8 mouse cellular contexts compared by ENCODE assay signal in genomic region chr5:135286185-135286584, GRCm38 (mm10). TPM values are rescaled to one million over a fixed set of nuclear protein-coding genes. Genes with fewer than 3 reads are reported as not detected.
DNase-seq lines count a peak whose midpoint lies in the region; ATAC-seq and TF ChIP-seq lines count a peak whose summit lies in the region.

No protein-coding gene starts in this region.

- peak; percentile 81 to 95 for TF ChIP-seq CTCF in CH12.LX (conservative IDR thresholded peaks at IDR 0.05 in 1 of 2, IDR thresholded peaks at IDR 0.05 in 1 of 2; ENCODE audit: low read depth in 2 of 2, low read length in 2 of 2)

- H3K27me3 ChIP-seq in CH12.LX (replicated peaks): peaks cover 60% of the 10 kb centered on the region
- H3K27me3 ChIP-seq in forebrain, embryonic 12.5 days: no peaks in the 10 kb centered on the region
- H3K27me3 ChIP-seq in lung, embryonic 15.5 days: no peaks in the 10 kb centered on the region

- dilution Hi-C loops in CH12.LX (cut with MboI; ENCODE audit: extremely low pct_ligation_motif_present, extremely low pct_unique_long_range_greater_than_20kb, low sequenced_read_pairs): no loop called here

- intact Hi-C loops in heart, postnatal 14 days (cut with DNase I): loop anchor here (1.0 to 5.0 kb wide), 2 partner anchors 50 to 169 kb away; no protein-coding TSS in a partner anchor

- H3K79me2 ChIP-seq in CH12.LX (replicated peaks; ENCODE audit: control insufficient read depth, extremely low read depth, insufficient read depth, poor library complexity, severe bottlenecking): no peaks in the 10 kb centered on the region

- in situ Hi-C loops in CH12.LX (cut with MboI; ENCODE audit: low pct_ligation_motif_present, low pct_unique_long_range_greater_than_20kb, low sequenced_read_pairs): loop anchor here (5.0 kb wide), 2 partner anchors 49 to 169 kb away; no protein-coding TSS in a partner anchor

- TF ChIP-seq POLR2A in CH12.LX (IDR thresholded peaks at IDR 0.05; ENCODE audit: low read depth, low read length): no peak

- H3K4me1 ChIP-seq in CH12.LX (ENCODE audit: control insufficient read depth in 1 of 2, insufficient read depth in 2 of 2): no peaks in the 10 kb centered on the region
- H3K4me1 ChIP-seq in forebrain, embryonic 12.5 days: peaks cover 2% of the 10 kb centered on the region
- H3K4me1 ChIP-seq in lung, embryonic 15.5 days: no peaks in the 10 kb centered on the region

- WGBS in forebrain, embryonic 12.5 days: 1% methylated on average over 6 of the region's 6 CpGs
- WGBS in lung, embryonic 15.5 days: under 1% methylated on average over 6 of the region's 6 CpGs

- peak; percentile 60 for DNase-seq in CH12.LX (ENCODE audit: extremely low read depth)
- peak; percentile 80 for DNase-seq in brain, adult 2 months (ENCODE audit: low read depth, low spot score)
- DNase-seq in heart, postnatal 14 days: peak; percentile 83 to 91
- peak; percentile 85 for DNase-seq in layer of hippocampus, adult 11-12 months (ENCODE audit: low spot score)
- peak; percentile 67 for DNase-seq in ovary, postnatal 14 days (ENCODE audit: low spot score)
- peak; percentile 78 for DNase-seq in thymus, postnatal 0 days (ENCODE audit: low spot score)

- peak; percentile 83 for ATAC-seq in forebrain, embryonic 12.5 days (ENCODE audit: low FRiP score)
- 0 out of 2 replicates have a peak, but pooled peaks have one; percentile 59 for ATAC-seq in lung, embryonic 15.5 days (ENCODE audit: borderline replicate concordance, extremely low read depth, low FRiP score, low TSS enrichment)

- no peak overlapping the region for H3K9ac ChIP-seq in CH12.LX (ENCODE audit: insufficient read depth, low read depth)
- H3K9ac ChIP-seq in forebrain, embryonic 12.5 days: no peak overlapping the region
- no peak overlapping the region for H3K9ac ChIP-seq in lung, embryonic 15.5 days

- no peak for TF ChIP-seq EP300 in CH12.LX (IDR thresholded peaks at IDR 0.05; ENCODE audit: low read length)

- H3K4me3 ChIP-seq in CH12.LX (replicated peaks in 1 of 3; ENCODE audit: low read depth in 2 of 3, low read length in 2 of 3, poor library complexity in 1 of 3): no peak overlapping the region
- no peak overlapping the region for H3K4me3 ChIP-seq in forebrain, embryonic 12.5 days (replicated peaks)
- no peak overlapping the region for H3K4me3 ChIP-seq in lung, embryonic 15.5 days

- TF ChIP-seq RAD21 in CH12.LX (IDR thresholded peaks at IDR 0.05; ENCODE audit: low read depth, low read length): peak; percentile 93

- no peaks in the 10 kb centered on the region for H3K36me3 ChIP-seq in CH12.LX (replicated peaks in 1 of 2; ENCODE audit: control insufficient read depth in 1 of 2, insufficient read depth in 1 of 2, low read length in 1 of 2)
- H3K36me3 ChIP-seq in forebrain, embryonic 12.5 days (replicated peaks): no peaks in the 10 kb centered on the region
- no peaks in the 10 kb centered on the region for H3K36me3 ChIP-seq in lung, embryonic 15.5 days

- peaks cover 5% of the 10 kb centered on the region for H3K9me3 ChIP-seq in CH12.LX (replicated peaks; ENCODE audit: low read length)
- no peaks in the 10 kb centered on the region for H3K9me3 ChIP-seq in forebrain, embryonic 12.5 days
- no peaks in the 10 kb centered on the region for H3K9me3 ChIP-seq in lung, embryonic 15.5 days

- H3K27ac ChIP-seq in CH12.LX (ENCODE audit: insufficient read depth, low read depth): no peak overlapping the region
- no peak overlapping the region for H3K27ac ChIP-seq in forebrain, embryonic 12.5 days
- no peak overlapping the region for H3K27ac ChIP-seq in lung, embryonic 15.5 days

- H3K4me2 ChIP-seq in CH12.LX (ENCODE audit: insufficient read depth, low read depth, poor library complexity, severe bottlenecking): no peak overlapping the region
- no peak overlapping the region for H3K4me2 ChIP-seq in forebrain, embryonic 12.5 days
- H3K4me2 ChIP-seq in lung, embryonic 15.5 days: no peak overlapping the region

TF ChIP-seq in CH12.LX, 34 proteins besides CTCF, POLR2A, EP300 and RAD21:
- TF ChIP-seq HCFC1 (IDR thresholded peaks at IDR 0.05; ENCODE audit: low read depth, low read length): no peak
- 0 out of 2 replicates have a peak, but pooled peaks have one; percentile 47 for TF ChIP-seq NELFE (IDR thresholded peaks at IDR 0.05; ENCODE audit: low read depth, low read length)
- peak; percentile 16; the same call in 1 of the 2 replicates for TF ChIP-seq TCF12 (IDR thresholded peaks at IDR 0.05; ENCODE audit: low read depth, low read length)
- no peak for TF ChIP-seq POLR2AphosphoS2 (IDR thresholded peaks at IDR 0.05; ENCODE audit: low read depth, low read length)
- no peak for TF ChIP-seq JUN (IDR thresholded peaks at IDR 0.05; ENCODE audit: insufficient read depth, low read depth, low read length)
- TF ChIP-seq IRF4 (IDR thresholded peaks at IDR 0.05; ENCODE audit: low read depth, low read length): no peak; the same call in 1 of the 2 replicates
- TF ChIP-seq ZMIZ1 (IDR thresholded peaks at IDR 0.05; ENCODE audit: low read depth, low read length): no peak
- TF ChIP-seq ZKSCAN1 (IDR thresholded peaks at IDR 0.05; ENCODE audit: borderline replicate concordance, low read depth, low read length): no peak
- no peak for TF ChIP-seq ELF1 (IDR thresholded peaks at IDR 0.05; ENCODE audit: low read depth, low read length)
- TF ChIP-seq MAFK (IDR thresholded peaks at IDR 0.05; ENCODE audit: insufficient replicate concordance, low read length): no peak
- no peak for TF ChIP-seq GABPA (IDR thresholded peaks at IDR 0.05; ENCODE audit: insufficient replicate concordance, low read depth, low read length)
- TF ChIP-seq CHD1 (IDR thresholded peaks at IDR 0.05; ENCODE audit: low read depth, low read length): no peak
- peak; percentile 84 for TF ChIP-seq SMC3 (IDR thresholded peaks at IDR 0.05; ENCODE audit: low read depth, low read length)
- TF ChIP-seq ZC3H11A (IDR thresholded peaks at IDR 0.05; ENCODE audit: low read depth, low read length): peak; percentile 39
- TF ChIP-seq RCOR1 (conservative IDR thresholded peaks at IDR 0.05; ENCODE audit: low read depth, low read length): no peak
- TF ChIP-seq MAX (IDR thresholded peaks at IDR 0.05; ENCODE audit: low read length): no peak
- no peak for TF ChIP-seq PAX5 (IDR thresholded peaks at IDR 0.05; ENCODE audit: low read length)
- 0 out of 2 replicates have a peak, but pooled peaks have one; percentile 24 for TF ChIP-seq MYC (IDR thresholded peaks at IDR 0.05; ENCODE audit: low read depth, low read length)
- TF ChIP-seq MXI1 (IDR thresholded peaks at IDR 0.05; ENCODE audit: low read depth, low read length): no peak

RNA-seq across cellular contexts. Expression of gene Fzd9, which starts 35.2 kb away (rescaled TPM):
- not detected in 2 replicates for total RNA-seq in CH12.LX (2012; rRNA removed)
- total RNA-seq in CH12.LX (2014; rRNA removed): not detected in 2 replicates
- not detected in 2 replicates for polyA plus RNA-seq in CH12.LX (2012; ENCODE audit: insufficient read length, low read depth)
- polyA plus RNA-seq in forebrain, embryonic 12.5 days (2016; fragmentation: Nextera tagmentation; extraction: Ambion mirVana): 23.1 and 27.7 TPM in 2 replicates
- under 1 TPM; 0.29 to 0.55 TPM for total RNA-seq in heart, postnatal 14 days (2021)
- polyA plus RNA-seq in lung, embryonic 15.5 days (2015; fragmentation: Nextera tagmentation; extraction: Ambion mirVana): 0.61 and 1.1 TPM in 2 replicates
- polyA plus RNA-seq in thymus, postnatal 0 days (2015; fragmentation: Nextera tagmentation; extraction: Ambion mirVana): 0.33 and 0.64 TPM in 2 replicates

Comparison
In these comparisons a context has a peak if more than half of its experiments do, and no peak if none do; other contexts are left out.
1. RNA of gene Fzd9, which starts 35.2 kb away (polyA plus RNA-seq): 23.1 to 27.7 TPM in forebrain, embryonic 12.5 days; 0.61 to 1.1 TPM in lung, embryonic 15.5 days, 0.33 to 0.64 TPM in thymus, postnatal 0 days and not detected in CH12.LX; every median in the first group is over 10 times any median in the second.
2. Peak in every context shown above with its lines, with median percentiles within 50 percentile points of each other: DNase-seq.